Mouse (Mus musculus) forelimb bud, embryonic 11.5 days (tissue): Measurements from ENCODE around the gene Zfp692.
A peak's percentile ranks its signal among the peaks of the same experiment; 100 is the strongest.
"Not testable (repeated sequence)": the region's sequence is repeated elsewhere in the genome, so short reads cannot be mapped to it uniquely, and the experiment has no call there.

ENCODE experiments used
- DNase-seq: peaks from one replicate; pipeline ENCODE4 v3.0.0-alpha.2; 2012; ENCODE audit warnings: low read depth, low spot score

Gene Zfp692

DNA sequence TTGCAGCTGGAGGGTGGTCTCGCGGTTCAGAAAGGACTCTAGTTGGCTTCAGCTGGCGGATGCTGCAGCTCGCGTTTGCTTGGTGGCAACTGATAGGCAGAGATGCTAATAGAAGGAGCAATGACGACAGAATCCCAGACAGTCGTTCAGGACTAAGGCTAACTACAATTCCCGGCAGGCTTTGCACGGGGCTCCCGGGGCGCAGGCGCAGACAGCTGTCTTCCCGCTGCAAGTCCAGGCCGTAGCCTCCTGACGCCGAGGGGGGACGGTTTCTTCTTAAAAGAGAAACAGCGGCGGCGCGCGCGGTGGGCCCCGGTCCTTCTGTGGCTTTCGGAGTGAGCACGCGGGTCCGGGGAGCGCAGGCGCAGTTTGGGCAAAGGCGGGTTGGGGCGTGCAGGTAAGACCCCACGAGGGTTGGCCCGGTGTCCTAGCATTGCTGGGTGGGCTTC lies at the start of gene Zfp692:
Gene Zfp692 (plus strand): TSS at position 210 of the 449 bp plus-strand sequence.
- peak; percentile 93 for DNase-seq

DNA sequence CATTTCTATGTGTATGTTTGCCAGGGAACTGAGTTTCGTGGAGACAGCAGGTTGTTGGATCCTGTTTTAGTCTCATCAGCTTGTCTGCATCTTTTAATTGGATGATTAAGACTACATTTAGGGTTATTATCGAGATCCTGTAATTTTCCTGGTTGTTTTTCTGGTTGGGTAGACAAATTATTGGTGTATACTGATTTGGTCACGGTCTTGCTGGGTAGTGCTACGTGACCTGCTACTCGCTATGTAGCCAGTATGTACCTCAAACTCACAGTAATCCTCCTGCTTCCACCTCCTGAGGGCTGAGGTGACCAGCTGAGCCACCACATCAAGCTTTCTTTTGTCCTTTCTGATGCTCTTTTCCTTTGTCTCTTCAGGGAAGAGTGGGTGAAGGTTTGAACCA lies 49.1 kb upstream of the Zfp692 start:
- DNase-seq: no peak

DNA sequence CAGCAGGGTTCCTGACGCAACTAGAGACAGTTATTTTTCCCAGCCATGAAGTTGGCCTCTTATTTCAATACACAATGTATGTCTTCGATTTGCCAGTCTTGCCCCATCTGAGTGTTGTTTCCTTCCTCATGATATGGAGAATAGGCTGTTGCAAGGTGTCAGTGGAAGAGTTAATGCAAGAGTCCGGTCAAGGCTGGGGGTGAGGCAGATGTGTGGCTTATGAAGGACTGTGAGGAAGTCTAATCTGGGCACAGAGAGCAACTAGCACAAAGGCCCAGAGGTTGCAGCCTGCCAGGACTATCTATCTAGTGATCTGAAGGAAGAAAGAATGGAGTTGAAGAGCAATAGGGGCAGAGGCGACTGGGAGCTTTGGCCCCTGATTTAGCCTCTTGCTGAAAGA lies 46.7 kb upstream of the Zfp692 start:
- DNase-seq: no peak

DNA sequence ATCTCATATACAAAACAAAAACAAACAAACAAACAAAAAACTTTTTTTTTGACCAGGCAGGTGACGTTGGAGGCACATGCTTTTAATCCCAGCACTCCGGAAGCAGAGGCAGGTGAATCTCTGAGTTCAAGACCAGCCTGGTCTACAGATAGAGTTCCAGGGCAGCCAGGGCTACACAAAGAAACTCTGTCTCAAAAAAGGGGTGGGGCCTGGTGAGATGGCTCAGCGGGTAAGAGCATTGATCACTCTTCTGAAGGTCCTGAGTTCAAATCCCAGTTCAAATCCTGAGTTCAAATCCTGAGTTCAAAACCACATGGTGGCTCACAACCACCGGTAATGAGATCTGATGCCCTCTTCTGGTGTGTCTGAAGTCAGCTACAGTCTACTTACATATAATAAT lies 45.0 kb upstream of the Zfp692 start:
- DNase-seq: no peak

DNA sequence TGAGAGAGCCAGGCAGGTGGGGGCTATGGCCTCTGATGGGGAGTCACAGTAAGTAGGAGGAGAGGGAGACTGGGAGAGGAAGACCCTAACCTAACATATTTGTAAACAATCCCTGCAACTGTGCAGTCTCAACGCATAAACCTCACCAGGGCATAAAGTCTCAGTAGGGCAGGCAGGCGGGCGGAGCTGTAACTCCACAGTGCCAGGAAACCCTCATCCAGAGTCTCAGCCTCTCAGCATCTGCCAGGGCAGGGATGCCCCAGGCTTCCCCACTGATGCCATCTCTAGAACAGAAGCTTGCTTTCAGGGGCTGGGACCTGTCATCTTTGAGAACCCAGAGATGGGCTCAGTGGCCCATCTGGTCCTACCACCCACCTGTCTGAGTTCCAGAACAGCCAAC lies 44.5 kb upstream of the Zfp692 start:
- no peak for DNase-seq

DNA sequence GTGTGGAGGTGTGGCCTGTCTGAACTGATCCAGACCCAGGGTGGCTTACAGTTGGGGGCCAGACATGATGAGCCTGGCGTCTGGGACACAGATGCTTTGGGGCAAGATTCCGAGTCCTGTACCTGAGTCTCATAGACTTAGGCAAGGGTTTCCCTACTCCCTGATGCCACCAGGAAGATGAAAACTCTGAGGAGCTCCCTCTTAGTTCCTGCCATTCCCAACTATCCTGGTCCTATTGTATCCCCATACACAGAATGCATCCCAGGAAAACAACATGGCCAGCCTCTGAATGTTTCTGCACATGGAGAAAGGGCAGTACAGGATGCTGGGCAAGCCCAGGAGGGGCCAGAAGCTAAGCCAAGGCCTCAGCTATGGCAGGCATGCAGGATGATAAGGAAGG lies 43.4 kb upstream of the Zfp692 start:
- DNase-seq: no peak

DNA sequence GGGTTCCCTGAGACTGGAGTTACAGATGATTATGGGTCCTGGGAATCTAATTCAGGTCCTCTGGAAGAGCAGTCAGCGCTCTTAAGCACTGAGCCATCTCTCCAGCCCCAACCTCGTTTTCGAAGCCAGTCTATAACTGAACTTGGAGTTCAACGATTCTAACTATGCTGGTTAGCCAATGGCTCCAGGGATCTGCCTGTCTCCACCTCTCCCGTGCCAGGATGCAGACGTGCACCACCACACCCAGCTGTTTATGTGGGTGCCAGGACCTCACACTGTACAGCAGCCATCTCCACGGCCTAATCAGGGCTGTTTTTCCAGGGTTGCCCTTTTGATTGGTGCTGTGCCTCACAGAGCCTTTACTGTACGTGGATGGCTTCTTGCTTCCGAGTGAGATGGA lies 42.3 kb upstream of the Zfp692 start:
- no peak for DNase-seq

DNA sequence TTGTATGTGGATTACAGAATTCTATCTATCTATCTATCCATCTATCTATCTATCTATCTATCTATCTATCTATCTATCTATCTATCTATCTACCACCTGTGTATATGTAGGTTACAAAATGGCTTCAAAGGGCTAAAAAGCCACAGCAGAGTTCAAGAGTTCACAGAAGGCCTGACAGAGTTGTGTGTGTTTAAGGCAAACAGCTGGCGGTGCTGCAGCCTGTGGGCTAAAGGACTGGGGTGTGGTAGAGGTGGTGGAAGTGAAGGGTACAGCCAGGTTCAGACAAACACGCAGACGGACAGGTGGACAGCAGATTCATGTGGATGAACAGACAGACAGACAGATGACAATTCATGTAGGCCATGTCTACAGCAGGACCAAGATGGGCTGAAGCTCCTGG lies 38.6 kb upstream of the Zfp692 start:
- no peak for DNase-seq

DNA sequence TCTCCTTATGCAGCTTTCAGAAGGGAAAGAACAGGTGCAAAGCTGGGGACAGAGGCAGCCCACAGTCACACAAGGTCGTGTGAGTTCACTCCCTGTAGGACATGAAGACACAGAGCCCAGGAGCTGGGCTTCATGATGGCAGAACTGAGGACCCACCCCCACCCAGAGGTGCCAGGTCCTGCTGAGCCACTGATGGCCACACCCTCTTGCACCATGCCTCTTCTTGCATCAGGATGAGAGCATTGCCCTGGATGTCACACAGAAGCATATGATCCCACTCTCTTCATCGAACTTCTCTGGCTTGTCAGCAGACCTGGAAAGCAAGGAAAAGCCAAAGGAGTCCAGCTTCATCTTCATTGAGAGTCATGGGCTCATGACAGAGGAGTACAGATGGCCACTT lies 32.3 kb upstream of the Zfp692 start, which contains the start of gene 4930438A08Rik:
Gene 4930438A08Rik (plus strand): TSS at position 228 of the 400 bp plus-strand sequence.
- no peak for DNase-seq

DNA sequence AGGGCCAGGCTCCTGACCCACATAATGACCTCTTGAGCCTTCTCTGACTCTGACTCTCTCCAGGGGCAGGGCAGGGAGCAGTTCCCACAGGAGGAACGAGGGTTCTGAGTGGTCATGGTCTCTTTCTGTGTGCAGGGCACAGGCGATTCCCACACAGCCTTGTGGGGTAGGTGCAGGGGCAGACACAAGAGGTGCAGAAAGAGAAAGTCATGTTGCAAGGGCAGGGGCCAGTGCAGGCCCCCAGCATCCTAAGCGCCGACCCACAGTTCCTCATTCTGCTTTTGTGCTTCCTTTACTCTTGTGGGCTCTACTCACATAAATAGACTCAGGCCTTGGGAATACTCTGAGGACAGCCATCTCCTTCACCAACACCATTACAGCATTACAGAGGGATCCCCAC lies 31.1 kb upstream of the Zfp692 start:
- no peak for DNase-seq

DNA sequence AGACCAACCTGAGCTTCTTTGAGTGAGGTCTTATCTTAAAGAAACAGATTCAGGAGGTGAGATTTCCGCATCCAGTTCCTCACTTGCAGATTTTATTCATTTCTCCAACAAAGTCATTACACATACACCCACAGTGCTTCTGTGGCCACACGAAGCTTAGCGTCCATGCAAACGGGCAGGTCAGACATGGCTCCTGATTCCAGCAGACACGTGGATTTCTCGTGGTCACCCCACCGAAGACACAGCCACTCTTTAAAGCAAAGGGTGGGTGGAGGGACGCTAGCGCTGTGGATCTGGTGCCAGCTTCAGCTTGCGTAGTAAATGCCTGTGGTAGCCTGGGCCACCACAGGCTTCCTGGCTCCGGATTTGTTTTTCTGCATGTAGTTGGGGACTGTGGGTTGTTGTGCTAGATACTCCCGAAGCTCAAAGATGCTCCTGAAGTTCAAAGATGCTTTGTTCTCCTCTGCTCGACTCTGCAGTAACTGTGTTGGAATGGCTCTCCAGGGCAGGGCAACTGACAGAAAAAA lies 24.8 kb upstream of the Zfp692 start:
- DNase-seq: no peak

DNA sequence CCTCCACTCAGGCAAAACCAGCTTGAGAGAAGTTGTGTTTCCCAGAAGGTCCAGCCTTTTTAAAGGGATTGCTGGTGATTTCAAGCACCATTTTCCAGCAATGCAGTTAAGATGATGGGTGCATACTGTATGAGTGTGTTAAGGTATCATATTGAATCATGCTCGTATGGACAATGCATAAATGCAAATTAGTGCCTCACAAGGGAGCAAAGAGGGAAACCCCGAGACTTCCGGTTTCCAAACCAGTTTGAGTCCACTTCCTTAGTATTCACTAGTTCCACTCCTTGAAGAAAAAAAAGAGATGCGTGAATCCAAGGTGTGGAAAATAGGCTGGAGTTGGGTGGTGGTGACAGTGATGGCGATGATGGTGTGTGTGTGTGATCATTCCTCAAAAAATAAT lies 24.4 kb upstream of the Zfp692 start:
- no peak for DNase-seq

DNA sequence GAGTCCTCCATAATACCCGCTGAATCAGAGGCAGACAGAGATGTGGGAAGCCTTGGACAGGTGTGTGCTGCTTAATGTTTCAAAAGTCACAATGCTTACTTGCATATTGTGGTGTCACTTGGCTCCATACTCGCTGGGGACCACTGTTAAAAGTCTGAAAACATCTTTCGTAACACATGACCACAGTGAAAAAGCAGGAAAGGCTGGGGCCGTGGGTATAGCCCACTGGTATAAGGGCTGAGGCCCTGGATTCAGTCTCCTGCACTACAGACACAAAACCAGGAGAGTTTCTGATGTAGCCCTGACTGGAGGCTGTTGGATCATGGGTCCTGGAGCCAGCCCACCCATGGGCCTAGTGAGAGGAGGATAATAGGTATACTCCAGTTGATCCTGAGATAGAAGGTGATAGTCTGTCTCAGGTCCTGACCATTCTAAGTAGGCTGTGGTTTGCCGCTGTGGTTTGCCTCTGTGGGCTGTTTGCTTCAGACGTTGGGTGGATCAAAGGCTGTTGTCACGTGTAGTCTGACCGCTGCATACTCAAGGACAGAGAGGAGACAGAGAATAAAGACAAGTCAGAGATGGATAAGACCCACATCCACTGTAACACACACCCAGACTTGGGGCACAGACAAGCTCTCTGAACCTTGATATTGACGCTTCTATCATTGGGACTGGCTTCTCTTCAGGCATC lies 16.7 kb upstream of the Zfp692 start:
- no peak for DNase-seq

DNA sequence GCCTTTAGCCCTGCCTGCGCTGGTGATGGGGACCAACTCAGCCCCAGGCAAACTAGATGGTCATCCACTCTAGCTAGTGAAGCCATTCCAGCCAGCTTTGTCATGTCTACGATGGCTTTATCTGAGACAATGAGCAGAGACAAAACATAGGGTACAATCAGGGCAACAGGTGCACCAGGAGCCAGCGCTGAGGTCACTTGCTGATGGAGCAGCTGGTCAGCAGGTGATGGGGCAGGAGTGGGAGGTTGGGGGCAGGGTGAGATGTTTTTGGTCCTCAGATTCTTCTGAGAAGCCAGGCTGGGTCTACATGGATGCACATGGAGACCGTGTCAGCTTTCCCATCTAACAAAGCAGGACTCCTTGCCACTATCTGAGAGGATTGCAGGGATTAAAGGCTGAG lies 16.1 kb upstream of the Zfp692 start:
- no peak for DNase-seq

DNA sequence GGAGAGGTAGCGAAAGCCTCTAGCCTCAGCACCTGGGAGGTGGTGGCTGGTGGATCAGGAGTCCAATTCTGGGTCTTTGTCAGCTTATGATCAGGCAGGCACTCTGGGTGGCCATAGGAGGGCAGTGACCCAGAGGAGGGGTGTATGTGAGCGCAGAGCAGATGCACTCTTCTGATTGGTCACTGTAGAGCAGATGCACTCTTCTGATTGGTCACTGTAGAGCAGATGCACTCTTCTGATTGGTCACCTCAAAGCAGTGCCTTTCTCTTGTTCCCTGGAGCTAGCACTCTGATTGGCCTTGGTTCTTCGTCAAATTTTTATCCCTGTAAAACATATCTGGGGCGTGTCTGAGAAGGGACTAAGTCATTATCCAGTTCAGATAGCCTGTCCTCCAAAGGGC lies 14.1 kb upstream of the Zfp692 start:
- DNase-seq: no peak

DNA sequence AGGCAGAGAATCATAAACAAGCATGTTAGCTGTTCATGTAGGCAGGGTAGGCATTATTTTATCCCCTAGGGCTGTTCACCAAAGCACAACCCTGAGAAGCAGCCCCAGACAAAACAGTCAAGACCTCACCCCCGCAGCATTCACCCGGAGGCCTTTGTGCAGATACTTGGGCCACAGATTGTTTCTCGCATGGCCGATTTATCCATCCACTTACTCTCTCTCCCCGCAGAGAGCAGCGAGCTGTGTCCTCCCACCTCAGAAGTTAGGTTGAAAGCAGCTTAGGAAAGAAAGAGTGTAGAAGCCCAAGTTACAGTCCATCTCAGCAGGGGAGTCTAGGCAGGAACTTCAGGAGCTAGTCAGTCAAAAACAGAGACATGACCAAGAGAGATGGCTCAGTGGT lies 9.5 kb upstream of the Zfp692 start:
- no peak for DNase-seq

DNA sequence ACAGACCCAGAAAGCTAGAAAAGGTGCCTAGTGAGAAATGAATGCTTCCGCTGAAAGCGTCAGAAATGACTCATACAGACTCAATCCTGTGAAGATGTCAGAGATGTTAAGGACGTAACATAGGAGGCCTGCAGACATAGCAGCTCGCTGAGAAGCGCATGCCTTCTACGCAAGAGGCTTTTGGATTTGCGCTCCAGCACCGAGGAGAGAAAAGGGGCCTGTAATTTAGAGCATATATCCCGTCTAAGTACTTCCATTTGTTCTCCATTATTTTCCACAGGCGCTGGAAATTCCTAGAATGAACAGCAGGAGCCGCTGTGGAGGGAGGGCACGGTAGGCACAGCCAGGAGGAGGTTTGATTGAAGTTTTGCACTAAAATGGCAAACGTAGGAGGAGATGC lies 5.8 kb upstream of the Zfp692 start:
- peak; percentile 68 for DNase-seq

DNA sequence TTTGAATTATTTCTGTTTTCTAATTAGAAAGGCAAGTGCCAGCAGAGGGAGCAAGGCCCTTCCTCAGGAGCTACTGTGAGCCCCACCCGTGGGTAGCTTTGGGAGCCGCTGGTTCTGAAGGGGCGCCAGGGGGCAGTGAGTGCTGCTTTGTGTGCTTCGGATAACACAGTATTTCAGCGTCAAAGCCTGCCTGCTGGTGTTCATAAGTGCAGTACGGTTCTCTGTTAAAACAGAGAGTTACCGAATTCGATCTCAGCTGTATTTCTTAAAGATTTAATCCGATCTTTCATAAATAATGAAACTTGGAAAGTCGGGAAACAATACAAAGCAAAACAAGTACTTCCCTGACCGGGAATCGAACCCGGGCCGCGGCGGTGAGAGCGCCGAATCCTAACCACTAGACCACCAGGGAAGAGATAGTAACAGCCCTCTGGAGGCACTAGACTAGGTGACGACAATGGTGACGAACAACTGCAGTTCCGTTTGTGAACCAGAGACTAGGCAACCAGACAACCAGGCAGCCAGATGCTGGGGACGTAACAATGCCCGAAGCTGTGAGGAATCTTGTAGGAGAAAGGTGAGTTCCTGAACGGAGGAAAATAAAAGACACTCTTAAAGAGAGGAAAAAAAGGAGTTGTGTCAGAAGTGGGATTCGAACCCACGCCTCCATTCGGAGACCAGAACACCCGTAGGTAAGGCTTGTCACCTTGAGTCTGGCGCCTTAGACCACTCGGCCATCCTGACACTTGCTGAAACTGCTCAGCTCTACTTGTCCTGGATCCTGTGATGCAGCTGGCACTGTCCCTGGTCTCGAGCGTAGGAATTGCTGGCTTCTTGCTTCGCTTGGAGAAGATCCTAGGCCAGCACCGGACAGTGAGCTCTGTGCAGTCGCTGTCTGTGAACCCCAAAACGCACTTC lies 4.8 kb upstream of the Zfp692 start:
- peak; percentile 98 for DNase-seq

DNA sequence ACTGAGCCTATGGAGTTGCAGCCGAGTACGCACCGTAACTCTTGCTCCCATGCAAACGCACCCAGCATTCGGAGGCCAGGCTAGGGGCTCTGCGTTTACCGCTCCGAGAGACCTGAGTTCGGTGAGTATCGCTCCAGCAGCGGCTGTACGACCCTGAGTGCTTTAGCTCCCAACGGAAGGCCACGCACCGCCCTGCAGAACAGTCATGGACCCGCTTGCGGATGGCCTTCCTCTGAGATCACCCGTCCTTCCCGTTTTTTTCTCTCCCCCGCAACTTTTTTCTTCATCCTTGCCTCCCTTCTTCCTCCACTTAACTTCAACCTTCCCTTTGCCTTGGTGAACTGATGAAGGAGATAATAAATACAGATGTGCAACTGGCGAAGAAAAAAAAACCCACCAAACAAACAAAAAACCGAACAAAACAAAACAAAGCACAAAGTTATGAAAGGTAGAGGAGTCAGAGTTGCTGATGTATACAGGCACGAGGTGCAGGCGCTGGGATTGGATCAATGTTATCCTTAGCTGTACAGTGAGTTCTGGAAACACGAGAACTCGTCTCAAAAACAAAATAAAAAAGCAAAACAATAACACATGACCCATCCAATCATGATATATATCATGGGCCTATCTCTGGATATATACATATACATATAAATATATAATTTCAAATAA lies 4.0 kb upstream of the Zfp692 start:
- DNase-seq: no peak

DNA sequence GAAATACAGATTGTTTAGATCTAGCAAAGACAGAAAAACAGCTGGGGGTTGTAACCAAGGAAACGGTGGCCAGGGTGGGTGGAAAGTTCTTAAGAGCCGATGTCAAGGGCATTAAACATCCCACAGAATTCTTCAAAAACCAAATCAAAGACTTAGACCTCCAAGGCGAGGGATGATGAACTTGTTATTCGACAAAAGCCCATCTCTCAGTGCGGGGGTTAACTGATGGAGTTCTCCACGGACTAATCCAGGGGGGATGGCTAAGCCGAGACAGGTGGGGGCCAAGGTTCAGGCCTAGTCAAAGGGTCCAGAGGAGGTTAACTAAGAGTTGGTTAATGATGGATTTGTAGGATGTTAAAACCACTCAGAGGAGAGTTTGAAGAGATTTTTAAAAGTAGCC lies 3.3 kb upstream of the Zfp692 start:
- no peak for DNase-seq

DNA sequence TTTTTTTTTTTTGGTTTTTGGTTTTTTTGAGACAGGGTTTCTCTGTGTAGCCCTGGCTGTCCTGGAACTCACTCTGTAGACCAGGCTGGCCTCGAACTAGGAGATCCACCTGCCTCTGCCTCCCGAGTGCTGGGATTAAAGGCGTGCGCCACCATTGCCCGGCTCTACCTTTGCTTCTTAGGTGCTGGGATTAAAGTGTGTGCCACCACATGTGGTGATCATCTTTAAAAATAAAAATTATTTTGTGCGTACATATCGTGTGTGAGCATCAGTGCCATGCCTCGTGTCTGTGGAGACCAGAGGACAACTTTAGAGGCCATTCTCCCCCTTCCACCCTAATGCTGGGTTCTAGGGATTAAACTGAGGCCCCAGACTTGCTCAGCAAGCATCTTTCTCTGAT lies 1.6 kb upstream of the Zfp692 start:
- not testable (repeated sequence) for DNase-seq

DNA sequence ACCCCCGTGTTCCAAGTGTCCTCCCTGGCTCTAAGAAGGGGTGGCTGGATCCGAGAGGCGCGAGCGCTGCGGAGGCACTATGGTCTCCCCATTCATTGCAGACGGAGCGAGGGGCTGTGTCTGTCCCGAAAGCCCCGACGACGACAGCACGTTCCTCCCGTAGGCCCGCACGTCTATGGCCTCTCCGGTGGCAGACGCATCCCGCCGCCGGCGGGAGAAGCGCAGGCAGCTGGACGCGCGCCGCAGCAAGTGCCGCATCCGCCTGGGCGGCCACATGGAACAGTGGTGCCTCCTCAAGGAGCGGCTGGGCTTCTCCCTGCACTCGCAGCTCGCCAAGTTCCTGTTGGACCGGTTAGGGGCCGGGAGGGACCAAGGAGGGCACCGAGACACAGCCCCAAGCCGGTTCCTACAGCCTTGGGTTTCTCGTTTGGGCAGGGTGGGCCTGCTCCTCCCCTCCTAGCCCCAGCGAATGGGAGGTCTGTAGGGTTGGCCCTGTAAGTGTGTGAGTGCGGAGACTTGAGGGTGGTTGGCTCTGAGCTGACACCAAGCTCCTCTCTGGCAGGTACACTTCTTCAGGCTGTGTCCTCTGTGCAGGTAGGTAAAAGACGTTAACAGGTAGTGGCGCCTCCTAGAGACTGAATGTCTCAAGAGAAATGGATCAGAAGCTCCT lies 677 bp downstream of the Zfp692 start:
- DNase-seq: peak; percentile 55
